Mouse (Mus musculus) cerebellum, adult 9-11 months (tissue): ENCODE measurements around the gene Dock2.

Experiments
- DNase-seq: peaks from one replicate; pipeline ENCODE4 v3.0.0; 2022

The Dock2 gene

GRCm38 (mm10) chr11:34416619-34416979, 367.1 kb downstream of the Dock2 start:
- no peak for DNase-seq

GRCm38 (mm10) chr11:34415884-34416618, 367.6 kb downstream of the Dock2 start:
- DNase-seq: no peak

GRCm38 (mm10) chr11:34406850-34407249, 376.8 kb downstream of the Dock2 start:
- DNase-seq: no peak

GRCm38 (mm10) chr11:34406309-34406708, 377.4 kb downstream of the Dock2 start:
- DNase-seq: no peak

GRCm38 (mm10) chr11:34405311-34405710, 378.4 kb downstream of the Dock2 start:
- no peak for DNase-seq

GRCm38 (mm10) chr11:34401343-34401742, 382.3 kb downstream of the Dock2 start:
- no peak for DNase-seq

GRCm38 (mm10) chr11:34398555-34398954, 385.1 kb downstream of the Dock2 start:
- DNase-seq: no peak

GRCm38 (mm10) chr11:34397661-34398060, 386.0 kb downstream of the Dock2 start:
- DNase-seq: no peak

- no peak for DNase-seq
Measured at GRCm38 (mm10) chr11:34395802-34396201, 387.9 kb downstream of the Dock2 start.

GRCm38 (mm10) chr11:34392105-34392504, 391.6 kb downstream of the Dock2 start:
- DNase-seq: no peak

- no peak for DNase-seq
Measured at GRCm38 (mm10) chr11:34389261-34390116, 394.2 kb downstream of the Dock2 start.

GRCm38 (mm10) chr11:34385001-34385688, 398.5 kb downstream of the Dock2 start:
- DNase-seq: no peak

GRCm38 (mm10) chr11:34384178-34384577, 399.5 kb downstream of the Dock2 start:
- DNase-seq: no peak

GRCm38 (mm10) chr11:34383501-34383900, 400.2 kb downstream of the Dock2 start:
- DNase-seq: no peak

- DNase-seq: no peak
Measured at GRCm38 (mm10) chr11:34377649-34378048, 406.0 kb downstream of the Dock2 start.

- no peak for DNase-seq
Measured at GRCm38 (mm10) chr11:34375557-34375956, 408.1 kb downstream of the Dock2 start.

- DNase-seq: no peak
Measured at GRCm38 (mm10) chr11:34372224-34372623, 411.5 kb downstream of the Dock2 start.

- DNase-seq: peak; percentile 14
Measured at GRCm38 (mm10) chr11:34356109-34356508, 427.6 kb downstream of the Dock2 start.

- no peak for DNase-seq
Measured at GRCm38 (mm10) chr11:34355406-34355805, 428.3 kb downstream of the Dock2 start.

- no peak for DNase-seq
Measured at GRCm38 (mm10) chr11:34349453-34350056, 434.1 kb downstream of the Dock2 start.

- DNase-seq: peak; percentile 12
Measured at GRCm38 (mm10) chr11:34348287-34348918, 435.3 kb downstream of the Dock2 start.

GRCm38 (mm10) chr11:34344310-34344709, 439.4 kb downstream of the Dock2 start:
- DNase-seq: no peak
